Mouse (Mus musculus) MEL (cell line): ENCODE data around the gene Ighmbp2. TPM values are rescaled to one million over a fixed set of nuclear protein-coding genes. Genes with fewer than 3 reads are reported as not detected.

Experiments
- DNase-seq: peaks from one replicate; pipeline ENCODE4 v3.0.0; 2011; ENCODE audit warnings: low read depth, low spot score
- H3K27ac ChIP-seq: 2 replicates; pipeline ENCODE4 v1.5.1; 2012; ENCODE audit warnings: low read depth, mild to moderate bottlenecking, control low read depth, low read length, moderate library complexity; ENCODE audit not compliant: control insufficient read depth
- H3K27me3 ChIP-seq, 2 experiments: fragments of 150-350 bp in 1 of 2; sonication (generic) in 1 of 2; 2 replicates each; pipeline ENCODE4 v1.6.1; 2012; ENCODE audit warnings: low read length in 2 of 2, mild to moderate bottlenecking in 2 of 2, improper control_type of control experiment in 1 of 2, moderate library complexity in 1 of 2; ENCODE audit not compliant: insufficient read depth in 2 of 2, control insufficient read depth in 1 of 2
- H3K36me3 ChIP-seq, 2 experiments: 2 replicates each; pipeline ENCODE4 v1.6.1; 2012 to 2014; ENCODE audit warnings: low read length in 2 of 2, improper control_type of control experiment in 1 of 2, inconsistent platforms in 1 of 2, mild to moderate bottlenecking in 1 of 2; ENCODE audit not compliant: insufficient read depth in 2 of 2, control insufficient read depth in 1 of 2
- H3K4me1 ChIP-seq, 2 experiments: fragments of 150-350 bp in 1 of 2; sonication (generic) in 1 of 2; 2 replicates each; pipeline ENCODE4 v1.6.1; 2012; ENCODE audit warnings: low read length in 2 of 2, improper control_type of control experiment in 1 of 2, mild to moderate bottlenecking in 1 of 2; ENCODE audit not compliant: insufficient read depth in 2 of 2, control insufficient read depth in 1 of 2
- H3K4me3 ChIP-seq, 2 experiments: fragments of 150-350 bp in 1 of 2; sonication (generic) in 1 of 2; 2 replicates each; pipeline ENCODE4 v1.5.1; 2012; ENCODE audit warnings: low read depth in 2 of 2, low read length in 2 of 2, mild to moderate bottlenecking in 2 of 2, moderate library complexity in 2 of 2, control low read depth in 1 of 2, improper control_type of control experiment in 1 of 2; ENCODE audit not compliant: control insufficient read depth in 1 of 2, insufficient read depth in 1 of 2
- H3K79me2 ChIP-seq: 2 replicates; pipeline ENCODE4 v1.6.1; 2012; ENCODE audit warnings: mild to moderate bottlenecking, low read length, moderate library complexity; ENCODE audit not compliant: control insufficient read depth, poor library complexity, insufficient read depth
- H3K9ac ChIP-seq: 2 replicates; pipeline ENCODE4 v1.6.1; 2012; ENCODE audit warnings: low read depth, mild to moderate bottlenecking, control low read depth, low read length, moderate library complexity; ENCODE audit not compliant: control insufficient read depth, poor library complexity, severe bottlenecking
- H3K9me3 ChIP-seq: fragments of 150-350 bp; sonication (generic); replicated peaks from 2 replicates; pipeline ENCODE4 v1.6.1; 2012; ENCODE audit warnings: mild to moderate bottlenecking, low read length, improper control_type of control experiment, moderate library complexity; ENCODE audit not compliant: insufficient read depth
- CTCF ChIP-seq, 3 experiments: IDR thresholded peaks in 2 of 3; conservative IDR thresholded peaks in 1 of 3; 2 replicates each; pipeline ENCODE4 v1.5.1; 2011 to 2012; ENCODE audit warnings: low read length in 3 of 3, low read depth in 2 of 3, mild to moderate bottlenecking in 2 of 3, improper control_type of control experiment in 1 of 3, inconsistent platforms in 1 of 3, mixed read lengths in 1 of 3, moderate library complexity in 1 of 3; ENCODE audit not compliant: control insufficient read depth in 1 of 3, insufficient read depth in 1 of 3, poor library complexity in 1 of 3, severe bottlenecking in 1 of 3
- E2F4 ChIP-seq: IDR thresholded peaks from 2 replicates; pipeline ENCODE4 v1.6.1; 2011; ENCODE audit warnings: low read depth, low read length, improper control_type of control experiment, borderline replicate concordance
- ELF1 ChIP-seq: IDR thresholded peaks from 2 replicates; pipeline ENCODE4 v1.6.1; 2014; ENCODE audit warnings: low read depth, mild to moderate bottlenecking, inconsistent platforms, low read length, improper control_type of control experiment, moderate library complexity
- EP300 ChIP-seq, 2 experiments: IDR thresholded peaks; 2 replicates each; pipeline ENCODE4 v1.6.1; 2011; ENCODE audit warnings: improper control_type of control experiment in 2 of 2, low read length in 2 of 2, low read depth in 1 of 2, mild to moderate bottlenecking in 1 of 2
- GABPA ChIP-seq: IDR thresholded peaks from 2 replicates; pipeline ENCODE4 v1.6.1; 2012; ENCODE audit warnings: low read depth, mild to moderate bottlenecking, inconsistent platforms, low read length, improper control_type of control experiment, moderate library complexity
- HCFC1 ChIP-seq: IDR thresholded peaks from 2 replicates; pipeline ENCODE4 v1.6.1; 2012; ENCODE audit warnings: low read depth, mild to moderate bottlenecking, inconsistent platforms, low read length, improper control_type of control experiment, moderate library complexity
- JUND ChIP-seq: IDR thresholded peaks from 2 replicates; pipeline ENCODE4 v1.6.1; 2011; ENCODE audit warnings: low read depth, mild to moderate bottlenecking, improper control_type of control experiment, low read length
- KAT2A ChIP-seq: conservative IDR thresholded peaks from 2 replicates; pipeline ENCODE4 v1.6.1; 2012; ENCODE audit warnings: low read depth, low read length, improper control_type of control experiment, inconsistent platforms
- MAZ ChIP-seq: IDR thresholded peaks from 2 replicates; pipeline ENCODE4 v1.6.1; 2012; ENCODE audit warnings: low read depth, mild to moderate bottlenecking, inconsistent platforms, low read length, improper control_type of control experiment
- MXI1 ChIP-seq: IDR thresholded peaks from 2 replicates; pipeline ENCODE4 v1.6.1; 2011; ENCODE audit warnings: mild to moderate bottlenecking, low read depth, low read length, improper control_type of control experiment
- MYC ChIP-seq: IDR thresholded peaks from 2 replicates; pipeline ENCODE4 v1.6.1; 2011; ENCODE audit warnings: low read depth, mild to moderate bottlenecking, low read length, improper control_type of control experiment, moderate library complexity
- NRF1 ChIP-seq: IDR thresholded peaks from 2 replicates; pipeline ENCODE4 v1.6.1; 2014; ENCODE audit warnings: low read depth, mild to moderate bottlenecking, inconsistent platforms, low read length, improper control_type of control experiment, moderate library complexity; ENCODE audit not compliant: poor library complexity, insufficient read depth, severe bottlenecking
- RCOR1 ChIP-seq: IDR thresholded peaks from 2 replicates; pipeline ENCODE4 v1.6.1; 2012; ENCODE audit warnings: low read depth, mild to moderate bottlenecking, inconsistent platforms, low read length, improper control_type of control experiment
- SIN3A ChIP-seq: IDR thresholded peaks from 2 replicates; pipeline ENCODE4 v1.6.1; 2012; ENCODE audit warnings: low read length, improper control_type of control experiment, inconsistent platforms
- TAL1 ChIP-seq: IDR thresholded peaks from 2 replicates; pipeline ENCODE4 v1.6.1; 2012; ENCODE audit warnings: mild to moderate bottlenecking, inconsistent platforms, low read length, moderate library complexity, mixed read lengths
- TBP ChIP-seq: IDR thresholded peaks from 2 replicates; pipeline ENCODE4 v1.8.0; 2011; ENCODE audit warnings: low read depth, low read length, improper control_type of control experiment
- UBTF ChIP-seq: IDR thresholded peaks from 2 replicates; pipeline ENCODE4 v1.6.1; 2012; ENCODE audit warnings: low read depth, mild to moderate bottlenecking, inconsistent platforms, low read length, improper control_type of control experiment, moderate library complexity, borderline replicate concordance; ENCODE audit not compliant: insufficient read depth
- ZC3H11A ChIP-seq: IDR thresholded peaks from 2 replicates; pipeline ENCODE4 v1.6.1; 2012; ENCODE audit warnings: low read depth, mild to moderate bottlenecking, inconsistent platforms, low read length, improper control_type of control experiment
- ZNF384 ChIP-seq: IDR thresholded peaks from 2 replicates; pipeline ENCODE4 v1.6.1; 2012; ENCODE audit warnings: low read depth, mild to moderate bottlenecking, inconsistent platforms, low read length, improper control_type of control experiment
- polyA plus RNA-seq, 2 experiments: library from polyadenylated mRNA; stranded (reverse) in 1 of 2; unstranded in 1 of 2; fragments of >175 nt in 1 of 2; fragments of >200 nt in 1 of 2; gene quantifications; 2 replicates each; pipeline versions ENCODE4 v1.2.1 to v1.2.4; 2012; ENCODE audit warnings: low replicate concordance in 2 of 2, low read depth in 1 of 2; ENCODE audit not compliant: insufficient read length in 2 of 2, insufficient read depth in 1 of 2, missing spikeins in 1 of 2
- total RNA-seq: library from RNA; depleted of rRNA; stranded (reverse); fragments of 300-350 nt; gene quantifications from 2 replicates; pipeline ENCODE4 v1.2.3, GENCODE M21; 2012

The Ighmbp2 gene
- total and polyA plus RNA-seq, 3 experiments, result 11.7 to 12.9 TPM; not detected in 1

DNA sequence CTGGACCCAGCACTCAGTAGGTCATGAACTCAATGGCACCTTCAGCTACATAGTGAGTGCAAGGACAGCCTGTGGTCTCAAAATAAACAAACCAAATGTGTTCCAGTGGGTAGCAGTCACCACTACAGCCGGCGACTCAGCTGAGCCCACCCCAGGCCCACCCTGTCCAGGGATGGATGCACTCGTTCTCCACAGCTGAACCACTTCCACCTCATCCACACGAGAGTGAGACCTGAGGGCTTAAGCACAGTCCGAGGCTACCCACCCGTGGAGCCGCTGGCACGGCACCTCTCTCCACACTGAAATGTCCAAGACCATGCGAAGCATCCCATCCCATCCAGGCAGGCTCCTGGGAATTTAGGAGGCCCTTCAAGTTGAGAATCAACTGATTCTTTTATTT, 13.5 kb downstream of the Ighmbp2 start:
- DNase-seq, result no peak
- no peaks in the 10 kb centered on the region for H3K4me1 ChIP-seq
- H3K79me2 ChIP-seq, result no peaks in the 10 kb centered on the region
- no peak for TF ChIP-seq ZC3H11A
- no peak for TF ChIP-seq ZNF384
- no peak for TF ChIP-seq KAT2A
- TF ChIP-seq GABPA, result no peak
- no peak for TF ChIP-seq MXI1
- TF ChIP-seq MYC, result no peak
- TF ChIP-seq, all 39 proteins: peak for 0
- H3K27ac ChIP-seq, result no peak overlapping the region
- no peak overlapping the region for H3K9ac ChIP-seq
- H3K9me3 ChIP-seq, result no peaks in the 10 kb centered on the region
- H3K27me3 ChIP-seq, result no peaks in the 10 kb centered on the region
- H3K4me3 ChIP-seq, result no peak overlapping the region
- H3K36me3 ChIP-seq, result peaks cover 0 to 2% of the 10 kb centered on the region in 2 experiments; a peak in 1 of 4 replicates

DNA sequence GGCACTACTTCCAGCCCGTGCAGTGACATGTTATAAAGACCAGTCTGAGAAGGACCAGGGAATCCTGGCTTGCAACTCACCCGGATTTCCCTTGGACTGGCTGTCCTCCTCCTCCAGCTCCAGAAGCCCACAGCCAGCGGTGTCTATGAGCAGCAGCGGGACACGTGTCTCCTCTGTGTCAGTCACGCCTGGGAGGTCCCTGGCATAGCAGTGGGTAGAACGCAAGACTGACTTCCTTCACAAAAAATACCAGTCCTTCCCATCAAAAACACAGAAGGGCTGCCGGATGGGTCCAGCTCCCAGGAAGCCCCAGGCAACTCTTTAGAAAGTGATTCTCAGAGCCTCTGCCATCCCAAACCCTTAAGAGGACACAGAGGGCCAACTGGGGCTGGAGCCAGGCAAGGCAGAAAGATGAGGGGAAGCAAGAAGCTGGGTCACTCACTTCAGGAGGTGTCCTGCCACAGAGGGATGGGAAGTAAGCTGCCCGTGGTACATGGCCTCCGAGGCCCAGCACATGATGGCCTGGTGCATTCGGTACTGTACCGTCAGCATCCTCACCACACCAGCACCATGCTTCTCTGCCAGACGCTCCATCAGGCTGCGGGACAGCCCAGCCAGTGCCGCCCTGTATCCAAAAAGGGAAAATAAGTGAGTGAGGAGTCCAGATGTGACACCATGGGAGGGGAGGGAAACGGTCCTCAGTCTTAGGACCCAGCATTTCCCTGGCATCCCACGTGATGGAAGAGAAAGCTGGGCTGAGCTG, 14.4 kb downstream of the Ighmbp2 start:
- H3K27me3 ChIP-seq, result no peaks in the 10 kb centered on the region
- H3K36me3 ChIP-seq, result peaks cover 0 to 2% of the 10 kb centered on the region in 2 experiments; a peak in 1 of 4 replicates
- H3K9ac ChIP-seq, result no peak overlapping the region
- no peaks in the 10 kb centered on the region for H3K79me2 ChIP-seq
- no peak overlapping the region for H3K27ac ChIP-seq
- DNase-seq, result no peak
- H3K4me3 ChIP-seq, result no peak overlapping the region
- TF ChIP-seq CTCF (IDR thresholded peaks at IDR 0.05 in 2 of 3, conservative IDR thresholded peaks at IDR 0.05 in 1 of 3; ENCODE audit: control insufficient read depth in 1 of 3, insufficient read depth in 1 of 3, low read depth in 2 of 3, low read length in 3 of 3, poor library complexity in 1 of 3, severe bottlenecking in 1 of 3) (no peak), TAL1 (no peak), RCOR1 (no peak), UBTF (no peak), TBP (no peak), EP300 (IDR thresholded peaks at IDR 0.05; ENCODE audit: low read depth in 1 of 2, low read length in 2 of 2) (no peak), SIN3A (no peak), JUND (no peak), MAZ (no peak), ZNF384 (no peak), ELF1 (no peak), NRF1 (no peak), E2F4 (no peak), MYC (no peak), HCFC1 (no peak)
- no peaks in the 10 kb centered on the region for H3K9me3 ChIP-seq
- H3K4me1 ChIP-seq, result no peaks in the 10 kb centered on the region
